In the genomic region with DNA sequence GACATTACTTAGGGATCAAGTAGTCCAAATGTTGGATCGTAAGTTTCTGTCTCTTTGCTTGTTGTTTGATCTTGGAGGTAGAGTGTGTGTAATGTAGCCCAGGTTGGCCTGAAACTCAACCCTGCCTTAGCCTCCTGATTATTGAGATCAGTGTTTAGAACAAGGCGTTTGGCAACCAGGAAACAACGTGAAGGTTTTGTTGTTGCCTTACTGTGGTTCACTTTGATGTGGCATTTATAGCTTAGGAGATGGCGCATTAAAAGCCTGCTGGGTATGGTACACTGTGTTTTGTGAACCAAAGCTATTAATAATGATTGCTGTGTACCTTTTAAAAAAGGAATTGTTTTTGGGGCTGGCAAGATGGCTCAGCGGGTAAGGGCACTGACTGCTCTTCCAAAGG, we compare ENCODE assay signal across 17 mouse cellular contexts.
"Had no signal": no experiment of that assay in that cellular context is flagged by ENCODE, and none has a peak within 500 bp of the region (broad histone marks: within the 10 kb centered on the region; RNA-seq: fewer than 3 reads in every experiment).

No protein-coding gene starts in this region.

- H3K9me3 ChIP-seq: limb, embryonic 10.5 days; limb, embryonic 13.5 days; liver, embryonic 12.5 days; liver, embryonic 15.5 days; midbrain, embryonic 12.5 days; midbrain, embryonic 15.5 days had no signal

- H3K36me3 ChIP-seq: limb, embryonic 13.5 days; liver, embryonic 12.5 days; liver, embryonic 15.5 days; midbrain, embryonic 12.5 days; midbrain, embryonic 15.5 days had no signal

- DNase-seq: kidney, adult 9 months; kidney, postnatal 14 days; kidney, postnatal 4 days; liver; lung, adult 2 months; lung, postnatal 14 days; lung, postnatal 4 days; thymus, adult 2 months; thymus, postnatal 14 days; thymus, postnatal 4 days had no signal

- H3K4me3 ChIP-seq: limb, embryonic 10.5 days; limb, embryonic 13.5 days; liver, embryonic 12.5 days; liver, embryonic 15.5 days; midbrain, embryonic 12.5 days; midbrain, embryonic 15.5 days had no signal

- H3K27ac ChIP-seq: limb, embryonic 10.5 days; limb, embryonic 13.5 days; liver, embryonic 12.5 days; liver, embryonic 15.5 days; midbrain, embryonic 12.5 days; midbrain, embryonic 15.5 days; stomach, postnatal 0 days had no signal

- ATAC-seq: liver, embryonic 12.5 days; midbrain, embryonic 15.5 days had no signal

- H3K4me1 ChIP-seq: limb, embryonic 10.5 days; limb, embryonic 13.5 days; liver, embryonic 12.5 days; liver, embryonic 15.5 days; midbrain, embryonic 12.5 days; midbrain, embryonic 15.5 days had no signal

- H3K27me3 ChIP-seq: limb, embryonic 13.5 days; liver, embryonic 12.5 days; liver, embryonic 15.5 days; midbrain, embryonic 12.5 days; midbrain, embryonic 15.5 days had no signal

- H3K9ac ChIP-seq: limb, embryonic 13.5 days; liver, embryonic 12.5 days; liver, embryonic 15.5 days; midbrain, embryonic 12.5 days; midbrain, embryonic 15.5 days had no signal

- H3K4me2 ChIP-seq: limb, embryonic 13.5 days; liver, embryonic 12.5 days; liver, embryonic 15.5 days; midbrain, embryonic 12.5 days; midbrain, embryonic 15.5 days had no signal
